Mouse (Mus musculus) erythroblast, embryonic 14.5 days (primary cell): ENCODE measurements around the gene Patj. TPM values are rescaled to one million over a fixed set of nuclear protein-coding genes. Genes with fewer than 3 reads are reported as not detected.
"Not testable (repeated sequence)": the region's sequence is repeated elsewhere in the genome, so short reads cannot be mapped to it uniquely, and the experiment has no call there.

ENCODE experiments used
- H3K27me3 ChIP-seq: 2 replicates; pipeline ENCODE4 v1.6.1; 2012; ENCODE audit warnings: inconsistent platforms; ENCODE audit not compliant: control insufficient read depth
- H3K36me3 ChIP-seq: 2 replicates; pipeline ENCODE4 v1.6.1; 2012; ENCODE audit warnings: mild to moderate bottlenecking, inconsistent platforms; ENCODE audit not compliant: control insufficient read depth
- H3K4me1 ChIP-seq: 2 replicates; pipeline ENCODE4 v1.6.1; 2012; ENCODE audit warnings: inconsistent platforms; ENCODE audit not compliant: control insufficient read depth
- H3K4me3 ChIP-seq: replicated peaks from 2 replicates; pipeline ENCODE3; 2012; ENCODE audit warnings: moderate library complexity, mild to moderate bottlenecking, inconsistent platforms
- H3K9me3 ChIP-seq: 2 replicates; pipeline ENCODE4 v1.6.1; 2012; ENCODE audit warnings: low read length, inconsistent platforms, mixed read lengths; ENCODE audit not compliant: control insufficient read depth
- GATA1 ChIP-seq: IDR thresholded peaks from 2 replicates; pipeline ENCODE4 v1.6.1; 2012; ENCODE audit warnings: low read length, inconsistent platforms, mixed read lengths
- TAL1 ChIP-seq: IDR thresholded peaks from 3 replicates; pipeline ENCODE4 v1.6.1; 2012; ENCODE audit warnings: low read length, inconsistent platforms, mixed read lengths
- polyA plus RNA-seq: library from polyadenylated mRNA; stranded (reverse); fragments of >175 nt; gene quantifications from 2 replicates; pipeline ENCODE4 v1.2.3, GENCODE M21; 2012

Patj gene
- polyA plus RNA-seq, 1 experiment = not detected

DNA sequence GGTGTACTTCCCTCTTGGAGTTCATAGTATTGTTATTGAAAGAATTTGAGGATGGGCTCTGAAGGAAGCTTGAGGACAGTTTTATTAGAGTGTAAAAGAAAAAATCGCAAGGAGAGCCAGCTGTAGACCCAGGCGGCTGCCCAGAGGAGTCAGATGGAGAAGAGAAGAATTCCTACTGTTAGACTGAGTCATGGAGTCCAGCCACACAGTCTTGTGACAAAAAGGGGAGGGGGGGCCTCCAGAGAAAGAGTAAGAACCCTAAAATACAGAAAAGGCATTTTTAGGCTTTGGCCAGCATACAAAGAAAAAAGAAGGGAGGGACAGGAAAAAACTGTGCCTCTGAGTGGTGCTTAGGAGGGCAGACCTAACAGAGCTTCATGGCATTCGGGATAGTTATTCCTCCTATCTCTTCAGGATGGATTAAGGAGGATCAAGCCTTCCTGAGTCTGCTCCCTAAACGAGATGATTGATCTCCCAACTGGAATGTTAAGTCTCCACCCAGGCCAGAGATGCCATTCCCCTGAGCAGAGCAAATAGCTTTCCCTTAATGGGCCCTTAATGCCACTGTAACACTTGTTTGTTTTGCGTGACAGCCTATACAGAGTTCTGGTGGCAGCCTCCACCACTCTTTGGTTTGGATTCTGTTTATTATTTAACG lies 5.5 kb downstream of the Patj start:
- Histone ChIP-seq H3K4me3 (no peak overlapping the region), H3K27me3 (peaks cover 7% of the 10 kb centered on the region)
- no peak for TF ChIP-seq GATA1
- no peak for TF ChIP-seq TAL1

GRCm38 (mm10) chr4:98401584-98401962 lies 6.0 kb downstream of the Patj start:
- H3K4me3 ChIP-seq = no peak overlapping the region
- 0 out of 2 replicates have a peak, but pooled peaks cover 2% of the 10 kb centered on the region for H3K27me3 ChIP-seq
- no peaks in the 10 kb centered on the region for H3K4me1 ChIP-seq
- H3K36me3 ChIP-seq = no peaks in the 10 kb centered on the region
- TF ChIP-seq TAL1 (no peak), GATA1 (no peak)
- H3K9me3 ChIP-seq = no peaks in the 10 kb centered on the region

More for the DNA sequence above, 5.5 kb downstream of the Patj start:
- Histone ChIP-seq H3K4me1 (peaks cover 1% of the 10 kb centered on the region), H3K9me3 (no peaks in the 10 kb centered on the region), H3K36me3 (no peaks in the 10 kb centered on the region)

GRCm38 (mm10) chr4:98403492-98403891 lies 7.9 kb downstream of the Patj start:
- Histone ChIP-seq H3K4me3 (no peak overlapping the region), H3K4me1 (no peaks in the 10 kb centered on the region), H3K27me3 (no peaks in the 10 kb centered on the region), H3K9me3 (no peaks in the 10 kb centered on the region), H3K36me3 (no peaks in the 10 kb centered on the region)
- TF ChIP-seq TAL1 (no peak), GATA1 (no peak)

DNA sequence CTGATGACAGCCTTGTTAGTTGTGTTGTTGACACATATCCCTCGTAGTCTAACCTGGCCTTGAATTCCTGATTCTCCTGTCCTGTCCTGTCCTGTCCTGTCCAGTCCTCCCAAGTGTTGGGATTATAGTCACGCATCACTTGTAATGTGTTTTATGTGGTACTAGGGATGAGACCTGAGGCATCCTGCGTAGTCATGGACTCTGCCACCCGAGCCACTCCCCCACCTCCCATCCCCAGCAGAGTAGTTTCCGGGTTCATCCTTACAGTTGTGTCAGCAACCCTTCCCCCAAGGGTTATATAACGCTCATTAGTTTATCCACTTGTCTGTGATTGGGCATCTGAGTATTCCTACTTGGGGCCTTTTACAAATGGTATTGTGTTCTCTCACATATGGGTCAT lies 8.8 kb downstream of the Patj start:
- Histone ChIP-seq H3K27me3 (no peaks in the 10 kb centered on the region), H3K4me1 (no peaks in the 10 kb centered on the region), H3K4me3 (no peak overlapping the region), H3K9me3 (no peaks in the 10 kb centered on the region), H3K36me3 (no peaks in the 10 kb centered on the region)
- TF ChIP-seq GATA1 = no peak
- no peak for TF ChIP-seq TAL1

- TF ChIP-seq GATA1 = no peak
- no peak for TF ChIP-seq TAL1
- H3K4me3 ChIP-seq = no peak overlapping the region
- no peaks in the 10 kb centered on the region for H3K9me3 ChIP-seq
- H3K36me3 ChIP-seq = no peaks in the 10 kb centered on the region
- H3K27me3 ChIP-seq = no peaks in the 10 kb centered on the region
- no peaks in the 10 kb centered on the region for H3K4me1 ChIP-seq
Observed at GRCm38 (mm10) chr4:98408455-98408854, 12.9 kb downstream of the Patj start.

GRCm38 (mm10) chr4:98415150-98415549 lies 19.6 kb downstream of the Patj start:
- not testable (repeated sequence) for H3K36me3 ChIP-seq, H3K4me1 ChIP-seq, H3K9me3 ChIP-seq, H3K27me3 ChIP-seq, H3K4me3 ChIP-seq

DNA sequence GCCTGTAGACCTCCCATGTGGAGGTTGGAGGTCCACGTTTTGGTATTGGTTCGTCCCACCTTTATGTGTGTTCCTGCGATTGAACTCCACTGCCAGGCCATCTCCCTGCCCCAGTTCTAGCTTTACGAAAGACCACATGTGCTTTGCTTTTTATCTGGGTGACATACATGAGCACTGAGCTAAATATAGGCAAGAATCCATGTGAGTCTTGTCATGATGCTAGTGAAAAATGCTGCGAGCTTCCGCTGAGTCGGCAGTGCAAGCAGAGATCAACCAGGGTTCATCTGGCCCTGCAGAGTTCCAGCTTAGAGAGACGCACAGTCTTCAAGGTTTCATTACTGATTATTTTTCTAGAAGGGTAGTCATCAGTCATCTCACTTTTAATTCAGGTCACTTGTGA lies 32.8 kb downstream of the Patj start:
- H3K9me3 ChIP-seq = no peaks in the 10 kb centered on the region
- TF ChIP-seq TAL1 (no peak), GATA1 (no peak)
- no peak overlapping the region for H3K4me3 ChIP-seq
- no peaks in the 10 kb centered on the region for H3K36me3 ChIP-seq
- H3K4me1 ChIP-seq = no peaks in the 10 kb centered on the region
- H3K27me3 ChIP-seq = no peaks in the 10 kb centered on the region

- H3K4me3 ChIP-seq = no peak overlapping the region
- H3K36me3 ChIP-seq = no peaks in the 10 kb centered on the region; the same call in 1 of the 2 replicates
- H3K27me3 ChIP-seq = no peaks in the 10 kb centered on the region
- TF ChIP-seq GATA1 (no peak), TAL1 (no peak)
- H3K4me1 ChIP-seq = peaks cover 2% of the 10 kb centered on the region; the same call in 1 of the 2 replicates
- no peaks in the 10 kb centered on the region for H3K9me3 ChIP-seq
Observed at GRCm38 (mm10) chr4:98435641-98436457, 40.3 kb downstream of the Patj start.

DNA sequence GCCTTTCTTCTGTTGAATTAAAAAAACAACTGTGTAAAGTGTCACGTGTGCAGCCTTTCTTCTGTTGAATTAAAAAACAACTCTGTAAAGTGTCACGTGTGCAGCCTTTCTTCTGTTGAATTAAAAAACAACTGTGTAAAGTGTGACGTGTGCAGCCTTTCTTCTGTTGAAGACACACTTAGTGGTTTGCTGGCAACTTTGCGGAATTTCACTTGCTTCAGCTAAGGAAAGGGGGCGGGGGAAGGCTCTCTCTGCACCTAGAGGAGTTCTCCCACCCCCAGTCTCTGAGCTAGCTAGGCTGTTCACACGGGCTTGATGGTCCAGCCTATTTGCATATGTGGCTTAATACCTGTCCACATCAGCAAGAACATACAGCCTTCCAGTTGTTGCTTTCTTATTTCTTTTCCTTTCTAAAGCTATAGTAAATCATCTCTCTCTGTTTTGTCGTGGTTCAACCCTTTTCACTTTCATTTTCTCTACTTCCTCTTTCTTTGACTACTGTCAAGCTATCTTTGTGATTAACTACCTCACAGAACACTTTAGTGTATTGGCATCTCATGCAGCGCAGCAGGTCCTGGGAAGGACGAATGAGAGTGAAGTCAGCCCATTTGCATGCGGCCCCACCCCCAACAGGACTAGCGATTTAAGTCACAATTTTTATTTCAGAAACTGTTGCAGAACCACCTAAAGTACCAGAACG lies 41.2 kb downstream of the Patj start:
- no peaks in the 10 kb centered on the region; the same call in 1 of the 2 replicates for H3K36me3 ChIP-seq
- peaks cover 2% of the 10 kb centered on the region; the same call in 1 of the 2 replicates for H3K4me1 ChIP-seq
- TF ChIP-seq TAL1 (no peak), GATA1 (no peak)
- H3K27me3 ChIP-seq = no peaks in the 10 kb centered on the region
- no peak overlapping the region for H3K4me3 ChIP-seq
- H3K9me3 ChIP-seq = no peaks in the 10 kb centered on the region
